Mouse (Mus musculus) CH12.LX (cell line): ENCODE measurements around the gene Myh9. TPM values are rescaled to one million over a fixed set of nuclear protein-coding genes. Genes with fewer than 3 reads are reported as not detected.
A peak's percentile ranks its signal among the peaks of the same experiment; 100 is the strongest.
"Not testable (repeated sequence)": the region's sequence is repeated elsewhere in the genome, so short reads cannot be mapped to it uniquely, and the experiment has no call there.

Experiments
- DNase-seq: peaks from one replicate; pipeline ENCODE4 v3.0.0-alpha.2; 2013; ENCODE audit errors: extremely low read depth
- H3K27ac ChIP-seq: 2 replicates; pipeline ENCODE4 v1.5.1; 2012; ENCODE audit warnings: low read depth, mild to moderate bottlenecking, control low read depth, moderate library complexity; ENCODE audit not compliant: insufficient read depth
- H3K27me3 ChIP-seq: replicated peaks from 2 replicates; pipeline ENCODE3; 2012; ENCODE audit warnings: inconsistent platforms
- H3K36me3 ChIP-seq, 2 experiments: replicated peaks in 1 of 2; 2 replicates each; pipeline versions ENCODE3 to v1.6.1; 2012; ENCODE audit warnings: inconsistent platforms in 1 of 2, low read length in 1 of 2, mild to moderate bottlenecking in 1 of 2, mixed read lengths in 1 of 2, moderate library complexity in 1 of 2; ENCODE audit not compliant: control insufficient read depth in 1 of 2, insufficient read depth in 1 of 2
- H3K4me1 ChIP-seq, 2 experiments: 2 replicates each; pipeline ENCODE4 v1.6.1; 2012; ENCODE audit warnings: inconsistent platforms in 1 of 2, moderate library complexity in 1 of 2; ENCODE audit not compliant: insufficient read depth in 2 of 2, control insufficient read depth in 1 of 2
- H3K4me2 ChIP-seq: 2 replicates; pipeline ENCODE4 v1.6.1; 2012; ENCODE audit warnings: low read depth, mild to moderate bottlenecking, control low read depth; ENCODE audit not compliant: poor library complexity, insufficient read depth, severe bottlenecking
- H3K4me3 ChIP-seq, 3 experiments: fragments of 150-350 bp in 1 of 3; sonication (generic) in 1 of 3; replicated peaks in 1 of 3; 2 replicates each; pipeline versions ENCODE3 to v1.5.1; 2011 to 2012; ENCODE audit warnings: low read depth in 2 of 3, low read length in 2 of 3, mild to moderate bottlenecking in 2 of 3, moderate library complexity in 2 of 3, control low read depth in 1 of 3, improper control_type of control experiment in 1 of 3, inconsistent platforms in 1 of 3, mixed read lengths in 1 of 3; ENCODE audit not compliant: poor library complexity in 1 of 3
- H3K79me2 ChIP-seq: replicated peaks from 2 replicates; pipeline ENCODE4 v1.6.1; 2012; ENCODE audit warnings: mild to moderate bottlenecking, moderate library complexity; ENCODE audit not compliant: control insufficient read depth, poor library complexity, insufficient read depth, severe bottlenecking; ENCODE audit errors: extremely low read depth
- H3K9ac ChIP-seq: 2 replicates; pipeline ENCODE4 v1.6.1; 2012; ENCODE audit warnings: low read depth, mild to moderate bottlenecking, control low read depth, moderate library complexity; ENCODE audit not compliant: insufficient read depth
- H3K9me3 ChIP-seq: replicated peaks from 2 replicates; pipeline ENCODE3; 2012; ENCODE audit warnings: low read length, inconsistent platforms, mixed read lengths
- BHLHE40 ChIP-seq: IDR thresholded peaks from 2 replicates; pipeline ENCODE4 v1.6.1; 2011; ENCODE audit warnings: mild to moderate bottlenecking, low read depth, low read length, improper control_type of control experiment
- CTCF ChIP-seq, 2 experiments: IDR thresholded peaks in 1 of 2; conservative IDR thresholded peaks in 1 of 2; 2 replicates each; pipeline ENCODE4 v1.5.1; 2011 to 2012; ENCODE audit warnings: low read depth in 2 of 2, low read length in 2 of 2, improper control_type of control experiment in 1 of 2, inconsistent platforms in 1 of 2, mild to moderate bottlenecking in 1 of 2, moderate library complexity in 1 of 2
- E2F4 ChIP-seq: IDR thresholded peaks from 2 replicates; pipeline ENCODE4 v1.6.1; 2011; ENCODE audit warnings: low read depth, low read length, improper control_type of control experiment; ENCODE audit not compliant: insufficient replicate concordance
- EP300 ChIP-seq: IDR thresholded peaks from 2 replicates; pipeline ENCODE4 v1.6.1; 2011; ENCODE audit warnings: low read length, improper control_type of control experiment
- IRF4 ChIP-seq: IDR thresholded peaks from 2 replicates; pipeline ENCODE4 v1.6.1; 2014; ENCODE audit warnings: low read depth, mild to moderate bottlenecking, inconsistent platforms, low read length, improper control_type of control experiment
- MAX ChIP-seq: IDR thresholded peaks from 2 replicates; pipeline ENCODE4 v1.6.1; 2011; ENCODE audit warnings: low read length, improper control_type of control experiment
- NRF1 ChIP-seq: IDR thresholded peaks from 2 replicates; pipeline ENCODE4 v1.6.1; 2014; ENCODE audit warnings: low read depth, mild to moderate bottlenecking, inconsistent platforms, low read length, improper control_type of control experiment, moderate library complexity
- PAX5 ChIP-seq: IDR thresholded peaks from 2 replicates; pipeline ENCODE4 v1.6.1; 2012; ENCODE audit warnings: low read length, inconsistent platforms, mixed read lengths
- POLR2A ChIP-seq: IDR thresholded peaks from 2 replicates; pipeline ENCODE4 v1.6.1; 2011; ENCODE audit warnings: low read depth, mild to moderate bottlenecking, improper control_type of control experiment, low read length
- RCOR1 ChIP-seq: conservative IDR thresholded peaks from 2 replicates; pipeline ENCODE4 v1.6.1; 2012; ENCODE audit warnings: low read depth, mild to moderate bottlenecking, inconsistent platforms, low read length, improper control_type of control experiment
- USF1 ChIP-seq: IDR thresholded peaks from 2 replicates; pipeline ENCODE4 v1.6.1; 2014; ENCODE audit warnings: low read depth, mild to moderate bottlenecking, inconsistent platforms, low read length, improper control_type of control experiment
- USF2 ChIP-seq: conservative IDR thresholded peaks from 2 replicates; pipeline ENCODE4 v1.6.1; 2011; ENCODE audit warnings: low read depth, low read length, improper control_type of control experiment
- ZC3H11A ChIP-seq: IDR thresholded peaks from 2 replicates; pipeline ENCODE4 v1.6.1; 2012; ENCODE audit warnings: low read depth, mild to moderate bottlenecking, inconsistent platforms, low read length, improper control_type of control experiment
- ZKSCAN1 ChIP-seq: IDR thresholded peaks from 2 replicates; pipeline ENCODE4 v1.6.1; 2012; ENCODE audit warnings: low read depth, inconsistent platforms, low read length, improper control_type of control experiment, borderline replicate concordance
- ZNF384 ChIP-seq: IDR thresholded peaks from 2 replicates; pipeline ENCODE4 v1.6.1; 2012; ENCODE audit warnings: low read depth, low read length, improper control_type of control experiment, inconsistent platforms
- dilution Hi-C: fragments of 300-500 bp; cut with MboI; formaldehyde crosslinking; loops from 2 replicates; pipeline ENCODE4 v1.14.3; 2020; ENCODE audit warnings: low sequenced_read_pairs; ENCODE audit not compliant: extremely low pct_unique_long_range_greater_than_20kb, extremely low pct_ligation_motif_present
- in situ Hi-C: fragments of 300-500 bp; cut with MboI; formaldehyde crosslinking; loops from 3 replicates; pipeline ENCODE4 v1.14.3; 2019; ENCODE audit warnings: low sequenced_read_pairs, low pct_ligation_motif_present, low pct_unique_long_range_greater_than_20kb, mixed read lengths
- polyA plus RNA-seq: library from polyadenylated mRNA; unstranded; fragments of >175 nt; gene quantifications from 2 replicates; pipeline ENCODE4 v1.2.1, GENCODE M21; 2012; ENCODE audit warnings: low read depth; ENCODE audit not compliant: insufficient read length
- total RNA-seq, 2 experiments: library from RNA; depleted of rRNA; stranded (reverse); fragments of 300-350 nt in 1 of 2; fragments of >200 nt in 1 of 2; gene quantifications; 2 replicates each; pipeline ENCODE4 v1.2.3; 2012 to 2014

Myh9 gene
- total and polyA plus RNA-seq, 3 experiments = 43.8 to 165 (median 146) TPM

GRCm38 (mm10) chr15:77868340-77868739 lies 26.4 kb upstream of the Myh9 start:
- H3K9me3 ChIP-seq = no peaks in the 10 kb centered on the region
- no peak overlapping the region for H3K9ac ChIP-seq
- TF ChIP-seq IRF4 (no peak), USF2 (no peak), RCOR1 (no peak), CTCF (conservative IDR thresholded peaks at IDR 0.05 in 1 of 2, IDR thresholded peaks at IDR 0.05 in 1 of 2; ENCODE audit: low read depth in 2 of 2, low read length in 2 of 2) (no peak), EP300 (no peak), ZC3H11A (no peak), MAX (no peak), NRF1 (no peak), POLR2A (no peak), ZKSCAN1 (no peak), PAX5 (no peak), E2F4 (no peak)
- H3K36me3 ChIP-seq = no peaks in the 10 kb centered on the region
- H3K4me3 ChIP-seq = no peak overlapping the region
- no peaks in the 10 kb centered on the region for H3K79me2 ChIP-seq
- no peak for DNase-seq
- in situ Hi-C loops = no loop called here
- H3K4me1 ChIP-seq = peaks cover 24 to 39% of the 10 kb centered on the region in 2 experiments
- no peaks in the 10 kb centered on the region for H3K27me3 ChIP-seq
- H3K4me2 ChIP-seq = no peak overlapping the region
- H3K27ac ChIP-seq = no peak overlapping the region
- dilution Hi-C loops = no loop called here

DNA sequence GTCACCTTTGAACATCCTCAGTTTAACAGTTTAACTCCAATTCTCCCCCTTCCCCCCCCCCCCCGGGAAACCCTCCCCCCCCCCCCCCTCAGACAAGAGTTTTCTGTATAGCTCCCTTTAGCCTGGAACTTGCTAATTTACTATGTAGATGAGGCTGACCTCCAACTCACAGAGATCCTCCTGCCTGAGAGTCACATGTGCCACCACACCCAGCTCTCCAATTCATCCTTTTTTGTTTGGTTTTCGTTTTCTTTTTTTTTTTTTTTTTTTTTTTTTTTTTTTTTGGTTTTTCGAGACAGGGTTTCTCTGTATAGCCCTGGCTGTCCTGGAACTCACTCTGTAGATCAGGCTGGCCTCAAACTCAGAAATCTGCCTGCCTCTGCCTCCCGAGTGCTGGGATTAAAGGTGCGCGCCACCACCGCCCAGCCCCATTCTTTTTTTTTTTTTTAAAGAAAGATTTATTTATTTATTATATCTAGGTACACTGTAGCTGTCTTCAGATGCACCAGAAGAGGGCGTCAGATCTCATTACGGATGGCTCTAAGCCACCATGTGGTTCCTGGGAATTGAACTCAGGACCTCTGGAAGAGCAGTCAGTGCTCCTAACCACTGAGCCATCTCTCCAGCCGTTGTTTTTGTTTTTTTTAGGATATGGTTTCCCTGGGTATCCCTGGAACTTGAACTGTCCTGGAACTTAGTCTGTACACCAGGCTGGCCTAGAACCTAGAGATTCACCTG lies 25.4 kb upstream of the Myh9 start:
- H3K4me2 ChIP-seq, in situ Hi-C loops, H3K79me2 ChIP-seq, H3K9ac ChIP-seq, DNase-seq, H3K36me3 ChIP-seq, H3K27me3 ChIP-seq, dilution Hi-C loops, H3K9me3 ChIP-seq, H3K4me3 ChIP-seq: not testable (repeated sequence)
- H3K4me1 ChIP-seq = peaks cover 28 to 49% of the 10 kb centered on the region in 2 experiments
- TF ChIP-seq BHLHE40 = peak; percentile 51
- peak; percentile 21; the same call in 1 of the 2 replicates for TF ChIP-seq USF1
- peak; percentile 85 for TF ChIP-seq ZNF384
- peak overlapping the region; percentile 39; the same call in 1 of the 2 replicates for H3K27ac ChIP-seq
